Comparison of ENCODE assay signal across 8 mouse cellular contexts in genomic region chr5:93206109-93207005, GRCm38 (mm10). TPM values are rescaled to one million over a fixed set of nuclear protein-coding genes. Genes with fewer than 3 reads are reported as not detected.
DNase-seq lines count a peak whose midpoint lies in the region; ATAC-seq lines count a peak whose summit lies in the region.

Gene Ccni (minus strand): TSS chr5:93206495.
Gene 2010109A12Rik (plus strand): TSS chr5:93206518.

- no peaks in the 10 kb centered on the region for H3K9me3 ChIP-seq in hindbrain, embryonic 15.5 days

- peak within 1 kb of the TSS; percentile 96 for H3K27ac ChIP-seq in hindbrain, embryonic 15.5 days (replicated peaks)

- peak; percentile 98 for DNase-seq in R1 (ENCODE audit: low read depth, low spot score)
- DNase-seq in cerebellum, postnatal 25 days, result peak; percentile 97 to 98
- peak; percentile 96 to 97 for DNase-seq in frontal cortex, postnatal 25 days (ENCODE audit: low spot score in 2 of 2)
- DNase-seq in left cerebral cortex, adult 11 months (ENCODE audit: low spot score), result peak; percentile 89
- DNase-seq in lung, postnatal 4 days, result peak; percentile 97 to 98
- peak; percentile 93 for DNase-seq in retina, postnatal 7 days (ENCODE audit: low read depth, low spot score)
- peak; percentile 89 for DNase-seq in urinary bladder, adult 2 months (ENCODE audit: low spot score)

- ATAC-seq in hindbrain, embryonic 15.5 days (ENCODE audit: low FRiP score, low read depth), result peak; percentile 96

- peaks cover 24% of the 10 kb centered on the region for H3K4me1 ChIP-seq in hindbrain, embryonic 15.5 days (replicated peaks)

- no peaks in the 10 kb centered on the region for H3K27me3 ChIP-seq in hindbrain, embryonic 15.5 days

- peak within 1 kb of the TSS; percentile 83 for H3K4me2 ChIP-seq in hindbrain, embryonic 15.5 days

- H3K9ac ChIP-seq in hindbrain, embryonic 15.5 days, result peak within 1 kb of the TSS; percentile 95

- WGBS in hindbrain, embryonic 15.5 days, result under 1% methylated on average over 78 of the region's 79 CpGs

- peaks cover 3% of the 10 kb centered on the region; the same call in 1 of the 2 replicates for H3K36me3 ChIP-seq in hindbrain, embryonic 15.5 days

- peak within 1 kb of the TSS; percentile 99 for H3K4me3 ChIP-seq in hindbrain, embryonic 15.5 days

RNA-seq across cellular contexts. Expression of gene Ccni, which starts in this region (rescaled TPM):
- polyA plus RNA-seq in hindbrain, embryonic 15.5 days (2015; fragmentation: Nextera tagmentation; extraction: Ambion mirVana), result 130 and 133 TPM in 2 replicates
- polyA plus RNA-seq in urinary bladder, adult 2 months (2012; rRNA removed), result 65.0 and 103 TPM in 2 replicates

RNA-seq across cellular contexts. Expression of gene 2010109A12Rik, which starts in this region (rescaled TPM):
- polyA plus RNA-seq in hindbrain, embryonic 15.5 days (2015; fragmentation: Nextera tagmentation; extraction: Ambion mirVana), result 1.1 and 1.5 TPM in 2 replicates
- polyA plus RNA-seq in urinary bladder, adult 2 months (2012; rRNA removed), result 0.44 and 0.68 TPM in 2 replicates

Comparison
In these comparisons a context has a peak if more than half of its experiments do, and no peak if none do; other contexts are left out.
1. Peak in every context shown above with its lines: DNase-seq, ATAC-seq, H3K4me3 ChIP-seq and H3K27ac ChIP-seq.